Mouse (Mus musculus) liver, embryonic 12.5 days (tissue): Measurements from ENCODE around the gene C2cd5. TPM values are rescaled to one million over a fixed set of nuclear protein-coding genes. Genes with fewer than 3 reads are reported as not detected.

Source experiments
- ATAC-seq: fragments of 200-750 bp; cut with Nextera tagmentation; 2 replicates; pipeline ENCODE4 v1.8.0; 2017; ENCODE audit warnings: moderate number of reproducible peaks, mild to moderate bottlenecking, moderate library complexity
- H3K27ac ChIP-seq: fragments of 300-500 bp; sonication (generic); 2 replicates; pipeline ENCODE4 v1.5.1; 2016; ENCODE audit warnings: mild to moderate bottlenecking
- H3K27me3 ChIP-seq: fragments of 300-500 bp; sonication (generic); replicated peaks from 2 replicates; pipeline ENCODE4 v1.6.1; 2016; ENCODE audit warnings: mild to moderate bottlenecking, moderate library complexity
- H3K36me3 ChIP-seq: fragments of 300-500 bp; sonication (generic); 2 replicates; pipeline ENCODE4 v1.6.1; 2016; ENCODE audit warnings: mild to moderate bottlenecking, moderate library complexity
- H3K4me1 ChIP-seq: fragments of 300-500 bp; sonication (generic); 2 replicates; pipeline ENCODE4 v1.6.1; 2016
- H3K4me2 ChIP-seq: fragments of 300-500 bp; sonication (generic); 2 replicates; pipeline ENCODE4 v1.6.1; 2016; ENCODE audit warnings: mild to moderate bottlenecking, moderate library complexity
- H3K4me3 ChIP-seq: fragments of 300-500 bp; sonication (generic); 2 replicates; pipeline ENCODE4 v1.5.1; 2016; ENCODE audit warnings: mild to moderate bottlenecking, moderate library complexity
- H3K9ac ChIP-seq: fragments of 300-500 bp; sonication (generic); 2 replicates; pipeline ENCODE4 v1.6.1; 2016; ENCODE audit warnings: mild to moderate bottlenecking, moderate library complexity
- H3K9me3 ChIP-seq: fragments of 300-500 bp; sonication (generic); replicated peaks from 2 replicates; pipeline ENCODE4 v1.6.1; 2016; ENCODE audit warnings: mild to moderate bottlenecking, moderate library complexity
- WGBS: fragments of 180-500 bp; shearing (Covaris S2); methylation state at CpG from one replicate; pipeline ENCODE4 v1.1.7; 2016; ENCODE audit not compliant: insufficient replicate concordance; 5-methylcytosine and 5-hydroxymethylcytosine counted together
- polyA plus RNA-seq: library from polyadenylated mRNA; unstranded; fragments of >200 nt; fragmentation: Nextera tagmentation; extraction: Ambion mirVana; gene quantifications from 2 replicates; pipeline ENCODE4 v1.2.1, GENCODE M21; 2016

Gene C2cd5
- polyA plus RNA-seq, 1 experiment from 2014 or later, result 22.2 TPM

DNA sequence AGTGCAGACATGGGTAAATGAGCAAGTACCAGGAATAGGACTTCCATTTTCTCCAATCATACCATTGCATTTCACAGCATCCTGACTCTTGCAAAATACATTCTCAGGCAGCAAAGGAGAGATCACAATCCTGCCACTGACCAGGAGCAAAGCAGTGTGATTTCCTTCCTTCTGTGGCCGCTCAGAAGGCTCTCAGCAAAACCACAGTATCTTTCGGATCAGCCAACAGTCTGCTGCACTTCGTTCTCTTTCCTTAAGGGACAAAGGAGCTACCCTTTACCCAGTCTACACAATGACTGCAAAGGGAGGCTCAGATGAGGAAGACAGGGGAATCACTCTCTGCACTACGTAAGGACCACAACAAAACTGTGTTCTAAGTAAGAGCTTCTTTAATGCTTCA lies 12.6 kb downstream of the C2cd5 start:
- Histone ChIP-seq H3K4me3 (no peak overlapping the region), H3K9me3 (no peaks in the 10 kb centered on the region), H3K36me3 (peaks cover 88% of the 10 kb centered on the region), H3K4me2 (no peak overlapping the region), H3K27me3 (no peaks in the 10 kb centered on the region), H3K9ac (no peak overlapping the region), H3K4me1 (no peaks in the 10 kb centered on the region), H3K27ac (no peak overlapping the region)
- no peak for ATAC-seq
- 57% methylated on average over 4 of the region's 4 CpGs for WGBS

- H3K4me1 ChIP-seq, result no peaks in the 10 kb centered on the region
- no peak overlapping the region for H3K4me2 ChIP-seq
- H3K36me3 ChIP-seq, result peaks cover 94% of the 10 kb centered on the region
- no peaks in the 10 kb centered on the region for H3K9me3 ChIP-seq
- no peak overlapping the region for H3K9ac ChIP-seq
- no peaks in the 10 kb centered on the region for H3K27me3 ChIP-seq
- ATAC-seq, result no peak
- 78% methylated on average over 1 of the region's 1 CpGs for WGBS
- no peak overlapping the region for H3K4me3 ChIP-seq
- no peak overlapping the region for H3K27ac ChIP-seq
Observed at GRCm38 (mm10) chr6:143085898-143086297, 14.0 kb downstream of the C2cd5 start.

DNA sequence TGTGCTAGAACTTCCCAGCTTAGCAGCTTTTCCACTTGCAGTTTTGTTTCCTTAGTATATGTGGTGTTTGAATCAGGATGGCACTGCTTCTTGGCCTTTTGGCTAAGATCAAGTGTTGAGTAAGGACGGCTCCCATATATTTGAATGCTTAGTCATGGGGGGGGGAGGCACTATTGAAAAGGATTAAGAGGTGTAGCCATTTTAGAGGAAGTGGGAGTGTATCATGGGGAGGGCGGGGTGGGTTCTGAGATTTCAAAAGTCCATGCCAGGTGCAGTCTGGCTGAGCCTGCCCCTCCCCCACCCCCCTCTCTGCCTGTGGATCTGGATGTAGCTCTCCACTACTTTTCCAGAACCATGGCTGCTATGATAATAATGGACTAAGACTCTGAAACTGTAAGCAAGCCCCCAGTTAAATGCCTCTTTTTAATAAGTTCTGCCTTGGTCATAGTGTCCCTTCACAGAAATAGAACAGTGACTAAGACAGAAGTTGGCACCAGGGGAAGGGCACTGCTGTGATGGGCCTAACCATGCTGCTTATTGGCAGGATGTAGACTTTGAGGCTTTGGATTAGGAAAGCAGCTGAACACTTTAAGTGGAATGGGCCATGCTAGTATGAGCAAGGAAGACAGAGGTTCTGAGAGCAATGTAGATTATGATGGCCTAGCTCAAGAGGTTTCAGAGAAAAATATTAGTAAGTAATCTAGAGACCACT lies 15.5 kb downstream of the C2cd5 start:
- Histone ChIP-seq H3K36me3 (peaks cover 86% of the 10 kb centered on the region), H3K27ac (no peak overlapping the region), H3K9ac (no peak overlapping the region), H3K4me3 (no peak overlapping the region), H3K27me3 (no peaks in the 10 kb centered on the region), H3K4me2 (no peak overlapping the region), H3K9me3 (no peaks in the 10 kb centered on the region), H3K4me1 (no peaks in the 10 kb centered on the region)
- ATAC-seq, result no peak
- 73% methylated on average over 2 of the region's 2 CpGs for WGBS

DNA sequence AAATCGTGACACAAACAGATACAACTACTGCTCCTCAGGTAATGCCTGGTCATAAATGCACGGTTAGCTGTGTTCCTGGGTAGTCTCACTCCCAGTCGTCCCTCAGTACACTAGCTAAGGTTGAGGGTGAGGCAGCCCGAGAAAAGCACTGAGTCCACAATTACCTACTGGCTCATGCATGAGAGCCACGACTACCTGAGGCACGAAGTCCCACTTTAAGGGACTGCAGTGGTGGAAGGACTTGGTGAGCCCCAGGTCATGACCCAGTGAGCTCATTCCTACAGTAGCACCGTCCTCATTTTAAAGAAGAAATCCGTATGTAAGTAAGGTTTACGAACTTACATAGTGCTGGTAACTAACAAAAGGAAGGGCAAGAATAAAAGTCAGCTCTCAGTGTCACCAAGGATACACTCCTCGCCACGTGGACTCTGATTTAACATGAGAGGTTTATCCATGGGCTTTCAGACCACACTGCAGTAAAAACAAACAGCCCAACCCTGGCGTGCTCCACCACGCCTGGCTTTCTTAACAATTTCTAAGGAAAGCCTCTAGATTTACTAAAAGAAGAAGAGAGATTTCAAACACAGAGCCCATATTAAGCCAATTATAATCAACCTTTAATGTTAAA lies 18.3 kb downstream of the C2cd5 start:
- H3K36me3 ChIP-seq, result peaks cover 89% of the 10 kb centered on the region
- H3K27ac ChIP-seq, result no peak overlapping the region
- H3K9me3 ChIP-seq, result no peaks in the 10 kb centered on the region

GRCm38 (mm10) chr6:143080774-143081173 lies 19.2 kb downstream of the C2cd5 start:
- Histone ChIP-seq H3K4me1 (no peaks in the 10 kb centered on the region), H3K9ac (no peak overlapping the region), H3K4me3 (no peak overlapping the region), H3K9me3 (no peaks in the 10 kb centered on the region), H3K36me3 (peaks cover 85% of the 10 kb centered on the region), H3K27ac (no peak overlapping the region), H3K4me2 (no peak overlapping the region), H3K27me3 (no peaks in the 10 kb centered on the region)
- 81% methylated on average over 7 of the region's 7 CpGs for WGBS
- no peak for ATAC-seq

More for the DNA sequence above, 18.3 kb downstream of the C2cd5 start:
- Histone ChIP-seq H3K9ac (no peak overlapping the region), H3K27me3 (no peaks in the 10 kb centered on the region), H3K4me2 (no peak overlapping the region), H3K4me1 (no peaks in the 10 kb centered on the region), H3K4me3 (no peak overlapping the region)
- 85% methylated on average over 13 of the region's 13 CpGs for whole genome bisulfite sequencing
- ATAC-seq, result no peak

DNA sequence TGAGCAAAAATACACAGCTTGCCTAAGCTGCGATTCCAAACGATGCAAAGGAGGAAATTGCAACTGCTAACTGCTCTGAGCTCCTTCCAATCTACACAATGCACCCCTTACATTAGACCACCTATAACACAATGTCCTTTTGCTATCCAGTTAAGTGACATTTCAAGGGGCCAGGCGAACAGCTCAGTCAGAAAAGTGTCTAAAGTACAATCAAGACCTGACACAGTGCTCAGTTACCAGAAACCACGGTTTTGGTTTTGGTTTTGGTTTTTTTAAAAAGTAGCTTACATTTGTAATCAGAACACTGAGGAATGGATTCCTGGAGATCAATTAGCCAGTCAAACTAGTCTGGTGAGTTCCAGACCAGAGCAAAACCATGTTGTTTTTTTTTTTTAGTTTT lies 20.8 kb downstream of the C2cd5 start:
- Histone ChIP-seq H3K27ac (no peak overlapping the region), H3K9me3 (no peaks in the 10 kb centered on the region), H3K4me2 (no peak overlapping the region), H3K4me1 (no peaks in the 10 kb centered on the region), H3K4me3 (no peak overlapping the region), H3K36me3 (peaks cover 83% of the 10 kb centered on the region), H3K27me3 (no peaks in the 10 kb centered on the region), H3K9ac (no peak overlapping the region)
- WGBS, result 78% methylated on average over 4 of the region's 4 CpGs
- ATAC-seq, result no peak

- Histone ChIP-seq H3K9ac (no peak overlapping the region), H3K9me3 (no peaks in the 10 kb centered on the region), H3K4me2 (no peak overlapping the region), H3K36me3 (peaks cover 78% of the 10 kb centered on the region), H3K4me3 (no peak overlapping the region), H3K4me1 (peaks cover 5% of the 10 kb centered on the region), H3K27me3 (no peaks in the 10 kb centered on the region), H3K27ac (no peak overlapping the region)
- 83% methylated on average over 10 of the region's 10 CpGs for WGBS
- no peak for ATAC-seq
Observed at GRCm38 (mm10) chr6:143076461-143076860, 23.5 kb downstream of the C2cd5 start.

DNA sequence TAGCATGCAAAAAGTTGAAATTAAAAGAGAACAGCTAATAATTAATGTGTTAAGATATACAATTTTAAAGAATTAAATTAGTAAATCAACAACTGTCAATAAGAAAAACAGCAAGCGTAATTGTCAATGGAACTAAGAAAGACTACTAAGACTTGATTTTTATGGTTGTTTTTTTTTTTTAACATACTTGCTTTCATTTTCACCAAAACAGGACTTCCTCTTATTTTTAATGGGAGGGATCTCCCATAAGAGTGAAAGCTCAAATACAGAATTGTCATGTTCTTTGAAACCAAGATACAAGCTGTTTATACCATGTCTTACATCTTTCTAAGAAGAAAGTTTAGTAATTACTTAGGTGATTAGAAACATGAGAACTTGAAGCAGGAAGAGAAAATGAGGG lies 26.0 kb downstream of the C2cd5 start:
- H3K9me3 ChIP-seq, result no peaks in the 10 kb centered on the region
- no peaks in the 10 kb centered on the region for H3K27me3 ChIP-seq
- no peak overlapping the region for H3K4me2 ChIP-seq
- no peak overlapping the region for H3K27ac ChIP-seq
- no peak overlapping the region for H3K9ac ChIP-seq
- WGBS, result 90% methylated on average over 1 of the region's 1 CpGs
- no peak for ATAC-seq
- peaks cover 14% of the 10 kb centered on the region for H3K4me1 ChIP-seq
- peaks cover 70% of the 10 kb centered on the region for H3K36me3 ChIP-seq
- no peak overlapping the region for H3K4me3 ChIP-seq

- no peak for ATAC-seq
- Histone ChIP-seq H3K27me3 (no peaks in the 10 kb centered on the region), H3K27ac (0 out of 2 replicates have a peak overlapping the region, but pooled peaks have one; percentile 4), H3K4me1 (peaks cover 18% of the 10 kb centered on the region), H3K4me3 (no peak overlapping the region), H3K9ac (no peak overlapping the region), H3K4me2 (no peak overlapping the region), H3K9me3 (no peaks in the 10 kb centered on the region), H3K36me3 (peaks cover 66% of the 10 kb centered on the region)
- 81% methylated on average over 6 of the region's 6 CpGs for WGBS
Observed at GRCm38 (mm10) chr6:143073476-143073875, 26.5 kb downstream of the C2cd5 start.

DNA sequence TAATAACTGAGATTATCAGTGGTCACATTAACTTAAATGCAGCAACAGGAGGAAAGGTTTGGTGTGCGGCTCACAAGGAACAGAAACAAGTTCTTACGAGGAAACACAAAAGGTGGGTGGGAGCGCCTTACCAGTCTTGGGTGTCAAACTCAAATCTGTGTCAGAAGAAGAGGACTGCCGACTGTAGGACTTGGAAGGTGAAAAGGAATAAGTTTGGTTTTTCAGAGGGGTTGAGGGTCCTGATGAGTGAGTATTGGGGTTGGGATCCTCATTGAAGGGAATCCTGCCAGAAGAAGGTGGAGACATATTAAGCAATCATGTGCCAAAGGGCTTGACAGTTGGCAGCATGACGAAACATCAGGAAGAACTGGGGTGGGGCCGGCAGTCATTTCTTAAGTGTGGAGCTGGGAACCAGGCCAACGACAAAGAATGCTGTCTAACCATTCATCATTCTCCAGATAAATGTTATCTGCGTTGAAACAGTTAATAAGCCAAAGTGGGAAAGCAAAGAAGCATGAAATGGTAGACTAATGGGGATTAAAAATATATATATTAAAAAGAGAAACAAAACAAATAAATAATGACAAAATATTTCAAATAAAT lies 27.4 kb downstream of the C2cd5 start:
- H3K27me3 ChIP-seq, result no peaks in the 10 kb centered on the region
- 71% methylated on average over 8 of the region's 8 CpGs for WGBS
- no peak overlapping the region for H3K4me2 ChIP-seq
- no peak overlapping the region for H3K4me3 ChIP-seq
- no peak for ATAC-seq
- 0 out of 2 replicates have a peak overlapping the region, but pooled peaks have one; percentile 14 for H3K27ac ChIP-seq
- peaks cover 25% of the 10 kb centered on the region for H3K4me1 ChIP-seq
- H3K9ac ChIP-seq, result no peak overlapping the region
- no peaks in the 10 kb centered on the region for H3K9me3 ChIP-seq
- peaks cover 56% of the 10 kb centered on the region for H3K36me3 ChIP-seq

- no peaks in the 10 kb centered on the region for H3K9me3 ChIP-seq
- 0 out of 2 replicates have a peak overlapping the region, but pooled peaks have one; percentile 14 for H3K27ac ChIP-seq
- 73% methylated on average over 9 of the region's 9 CpGs for WGBS
Observed at GRCm38 (mm10) chr6:143070736-143071135, 29.2 kb downstream of the C2cd5 start.

DNA sequence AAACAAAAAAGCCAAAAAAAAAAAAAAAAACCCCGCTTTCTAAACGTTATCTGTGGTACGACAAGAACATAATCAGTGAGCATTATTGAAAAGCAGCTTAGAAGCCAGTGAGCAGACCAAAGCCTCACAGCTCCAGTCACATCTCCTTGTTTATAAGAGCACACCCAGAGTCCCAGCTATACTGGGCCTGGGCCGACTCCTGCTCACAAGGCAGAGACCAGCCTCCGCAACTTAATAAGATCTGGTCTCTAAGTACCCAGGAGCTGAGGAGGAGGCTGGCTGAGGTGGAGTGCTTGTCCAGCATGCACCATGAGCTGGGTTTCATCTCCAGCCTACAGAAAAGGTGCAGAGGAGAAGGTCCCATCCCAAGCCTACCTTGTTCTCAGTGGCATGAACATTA lies 29.9 kb downstream of the C2cd5 start:
- peaks cover 47% of the 10 kb centered on the region for H3K36me3 ChIP-seq
- H3K27ac ChIP-seq, result peak overlapping the region; percentile 60; the same call in 1 of the 2 replicates
- no peak overlapping the region for H3K4me2 ChIP-seq
- no peak overlapping the region for H3K9ac ChIP-seq
- no peak for ATAC-seq
- no peaks in the 10 kb centered on the region for H3K27me3 ChIP-seq
- H3K4me1 ChIP-seq, result peaks cover 45% of the 10 kb centered on the region
- no peak overlapping the region for H3K4me3 ChIP-seq
- WGBS, result 81% methylated on average over 5 of the region's 5 CpGs
- no peaks in the 10 kb centered on the region for H3K9me3 ChIP-seq

More at GRCm38 (mm10) chr6:143070736-143071135, 29.2 kb downstream of the C2cd5 start:
- Histone ChIP-seq H3K4me2 (no peak overlapping the region), H3K36me3 (peaks cover 47% of the 10 kb centered on the region), H3K27me3 (no peaks in the 10 kb centered on the region), H3K4me3 (no peak overlapping the region), H3K9ac (0 out of 2 replicates have a peak overlapping the region, but pooled peaks have one; percentile 12), H3K4me1 (peaks cover 38% of the 10 kb centered on the region)
- no peak for ATAC-seq
